Mouse (Mus musculus) spleen, adult 2 months (tissue): ENCODE measurements around the gene Kif23.

ENCODE experiments used
- CTCF ChIP-seq: fragments of 200-500 bp; IDR thresholded peaks from 2 replicates; pipeline ENCODE4 v1.5.1; 2011; ENCODE audit warnings: mild to moderate bottlenecking, inconsistent platforms; ENCODE audit not compliant: insufficient read depth, insufficient read length, insufficient replicate concordance; ENCODE audit errors: extremely low read depth
- POLR2A ChIP-seq: fragments of 200-500 bp; IDR thresholded peaks from 2 replicates; pipeline ENCODE4 v1.6.1; 2011; ENCODE audit warnings: low read depth, low read length, inconsistent platforms

DNA sequence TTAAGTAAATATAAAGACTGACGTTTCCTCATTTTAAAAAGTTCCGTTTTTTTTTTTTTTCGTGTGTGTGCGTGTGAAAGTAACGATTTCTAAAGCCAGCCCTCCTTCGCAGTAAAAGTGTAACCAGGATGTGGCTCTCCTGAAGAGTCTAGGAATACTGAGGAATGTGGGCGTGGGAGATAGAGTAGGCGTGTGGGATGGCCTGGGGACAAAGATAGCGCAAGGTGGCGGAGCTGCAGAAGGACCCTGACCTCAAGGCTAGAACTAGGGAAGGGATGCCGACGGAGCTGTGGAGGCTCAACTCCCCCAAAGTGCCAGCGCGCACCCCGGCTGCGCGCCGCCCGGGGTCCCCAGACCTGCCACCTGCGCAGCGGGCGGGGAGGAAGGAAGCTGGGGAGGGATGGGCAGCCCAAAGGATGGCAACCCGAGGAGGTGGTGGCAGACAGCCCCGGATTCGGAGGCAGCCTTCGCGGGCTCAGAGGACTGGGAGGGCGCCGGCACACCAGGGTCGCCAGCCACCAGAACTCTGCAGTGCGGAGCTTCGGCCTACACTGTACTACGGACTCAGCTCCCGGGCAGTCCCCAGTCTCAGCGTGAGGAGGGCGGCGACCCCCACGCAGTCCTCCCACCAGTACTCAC lies 482 bp downstream of the Kif23 start:
- TF ChIP-seq CTCF (no peak), POLR2A (no peak)
